Mouse (Mus musculus): ENCODE data around the gene Ggt6. TPM values are rescaled to one million over a fixed set of nuclear protein-coding genes. Genes with fewer than 3 reads are reported as not detected.
A peak's percentile ranks its signal among the peaks of the same experiment; 100 is the strongest.

The Ggt6 gene
- total and polyA plus RNA-seq, 3 experiments = 0.04 TPM; not detected in 2

- TF ChIP-seq TBP (IDR thresholded peaks at IDR 0.05; ENCODE audit: low read depth, low read length) (no peak), ELF1 (IDR thresholded peaks at IDR 0.05; ENCODE audit: low read depth, low read length) (no peak), NRF1 (IDR thresholded peaks at IDR 0.05; ENCODE audit: insufficient read depth, low read depth, low read length, poor library complexity, severe bottlenecking) (no peak), TAL1 (IDR thresholded peaks at IDR 0.05; ENCODE audit: low read length) (peak; percentile 92), USF1 (IDR thresholded peaks at IDR 0.05; ENCODE audit: low read depth, low read length) (no peak), RCOR1 (IDR thresholded peaks at IDR 0.05; ENCODE audit: low read depth, low read length) (peak; percentile 87), MYC (IDR thresholded peaks at IDR 0.05; ENCODE audit: low read depth, low read length) (no peak), HCFC1 (IDR thresholded peaks at IDR 0.05; ENCODE audit: low read depth, low read length) (no peak), POLR2AphosphoS5 (IDR thresholded peaks at IDR 0.05; ENCODE audit: borderline replicate concordance, low read depth, low read length) (no peak), MXI1 (IDR thresholded peaks at IDR 0.05; ENCODE audit: low read depth, low read length) (no peak), ZMIZ1 (IDR thresholded peaks at IDR 0.05; ENCODE audit: low read depth, low read length) (no peak), CHD1 (IDR thresholded peaks at IDR 0.05; ENCODE audit: low read depth, low read length) (no peak), USF2 (IDR thresholded peaks at IDR 0.05; ENCODE audit: borderline replicate concordance in 1 of 2, insufficient read depth in 1 of 2, low read depth in 1 of 2, low read length in 2 of 2) (no peak), ZNF384 (IDR thresholded peaks at IDR 0.05; ENCODE audit: low read depth, low read length) (no peak), CHD2 (IDR thresholded peaks at IDR 0.05; ENCODE audit: low read length) (no peak), CTCF (IDR thresholded peaks at IDR 0.05 in 2 of 3, conservative IDR thresholded peaks at IDR 0.05 in 1 of 3; ENCODE audit: control insufficient read depth in 1 of 3, insufficient read depth in 1 of 3, low read depth in 2 of 3, low read length in 3 of 3, poor library complexity in 1 of 3, severe bottlenecking in 1 of 3) (no peak), MEF2A (IDR thresholded peaks at IDR 0.05; ENCODE audit: extremely low read depth, insufficient replicate concordance, low read depth, low read length, poor library complexity, severe bottlenecking) (no peak), ZC3H11A (IDR thresholded peaks at IDR 0.05; ENCODE audit: low read depth, low read length) (no peak), SIN3A (IDR thresholded peaks at IDR 0.05; ENCODE audit: low read length) (no peak), ZKSCAN1 (IDR thresholded peaks at IDR 0.05; ENCODE audit: low read depth, low read length) (no peak), TCF12 (IDR thresholded peaks at IDR 0.05; ENCODE audit: low read depth, low read length) (peak; percentile 96)
These were observed 20.2 kb upstream of the Ggt6 start (continued) for GRCm38 (mm10) chr11:72415155-72415554.

GRCm38 (mm10) chr11:72416666-72417065 lies 18.7 kb upstream of the Ggt6 start:
- no peak overlapping the region for H3K4me3 ChIP-seq (ENCODE audit: control insufficient read depth in 1 of 2, insufficient read depth in 1 of 2, low read depth in 2 of 2, low read length in 2 of 2)
- no peaks in the 10 kb centered on the region for H3K27me3 ChIP-seq (ENCODE audit: control insufficient read depth in 1 of 2, insufficient read depth in 2 of 2, low read length in 2 of 2)
- no peak overlapping the region for H3K27ac ChIP-seq (ENCODE audit: control insufficient read depth, low read depth, low read length)
- no peak for DNase-seq (ENCODE audit: low read depth, low spot score)
- H3K36me3 ChIP-seq (ENCODE audit: control insufficient read depth in 1 of 2, insufficient read depth in 2 of 2, low read length in 2 of 2) = peaks cover 0 to 16% of the 10 kb centered on the region in 2 experiments; a peak in 2 of 4 replicates
- H3K9me3 ChIP-seq (replicated peaks; ENCODE audit: insufficient read depth, low read length) = no peaks in the 10 kb centered on the region
- peaks cover 12 to 30% of the 10 kb centered on the region in 2 experiments for H3K4me1 ChIP-seq (ENCODE audit: control insufficient read depth in 1 of 2, insufficient read depth in 2 of 2, low read length in 2 of 2)
- no peaks in the 10 kb centered on the region for H3K79me2 ChIP-seq (ENCODE audit: control insufficient read depth, insufficient read depth, low read length, poor library complexity)
- no peak overlapping the region for H3K9ac ChIP-seq (ENCODE audit: control insufficient read depth, low read depth, low read length, poor library complexity, severe bottlenecking)
- TF ChIP-seq MAX (IDR thresholded peaks at IDR 0.05; ENCODE audit: low read length) = no peak
- TF ChIP-seq ELF1 (IDR thresholded peaks at IDR 0.05; ENCODE audit: low read depth, low read length) = no peak
- no peak for TF ChIP-seq SIN3A (IDR thresholded peaks at IDR 0.05; ENCODE audit: low read length)
- no peak for TF ChIP-seq MYB (IDR thresholded peaks at IDR 0.05; ENCODE audit: low read depth, low read length)
- no peak for TF ChIP-seq CHD1 (IDR thresholded peaks at IDR 0.05; ENCODE audit: low read depth, low read length)

Measured in MEL (cell line).